Mouse (Mus musculus): ENCODE measurements around the gene Gm10719. TPM values are rescaled to one million over a fixed set of nuclear protein-coding genes. Genes with fewer than 3 reads are reported as not detected.
"Not testable (repeated sequence)": the region's sequence is repeated elsewhere in the genome, so short reads cannot be mapped to it uniquely, and the experiment has no call there.

Gm10719 gene
- polyA plus RNA-seq (2012; ENCODE audit: insufficient read depth, insufficient read length, missing spikeins) = 31.9 and 106 TPM in 2 replicates

DNA sequence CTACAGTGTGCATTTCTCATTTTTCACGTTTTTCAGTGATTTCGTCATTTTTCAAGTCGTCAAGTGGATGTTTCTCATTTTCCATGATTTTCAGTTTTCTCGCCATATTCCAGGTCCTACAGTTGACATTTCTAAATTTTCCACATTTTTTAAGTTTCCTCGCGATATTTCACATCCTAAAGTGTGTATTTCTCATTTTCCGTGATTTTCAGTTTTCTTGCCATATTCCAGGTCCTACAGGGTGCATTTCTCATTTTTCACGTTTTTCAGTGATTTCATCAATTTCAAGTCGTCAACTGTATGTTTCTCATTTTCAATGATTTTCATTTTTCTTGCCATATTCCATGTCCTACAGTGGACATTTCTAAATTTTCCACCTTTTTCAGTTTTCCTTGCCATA lies at the start of gene Gm10719:
Gene Gm10719 (plus strand): TSS at position 301 of the 400 bp plus-strand sequence.
- H3K27ac ChIP-seq (ENCODE audit: insufficient read depth, low read depth, low read length); H3K4me3 ChIP-seq (ENCODE audit: insufficient read depth, low read length); H3K4me1 ChIP-seq (ENCODE audit: control insufficient read depth, insufficient read depth, low read length): not testable (repeated sequence)

DNA sequence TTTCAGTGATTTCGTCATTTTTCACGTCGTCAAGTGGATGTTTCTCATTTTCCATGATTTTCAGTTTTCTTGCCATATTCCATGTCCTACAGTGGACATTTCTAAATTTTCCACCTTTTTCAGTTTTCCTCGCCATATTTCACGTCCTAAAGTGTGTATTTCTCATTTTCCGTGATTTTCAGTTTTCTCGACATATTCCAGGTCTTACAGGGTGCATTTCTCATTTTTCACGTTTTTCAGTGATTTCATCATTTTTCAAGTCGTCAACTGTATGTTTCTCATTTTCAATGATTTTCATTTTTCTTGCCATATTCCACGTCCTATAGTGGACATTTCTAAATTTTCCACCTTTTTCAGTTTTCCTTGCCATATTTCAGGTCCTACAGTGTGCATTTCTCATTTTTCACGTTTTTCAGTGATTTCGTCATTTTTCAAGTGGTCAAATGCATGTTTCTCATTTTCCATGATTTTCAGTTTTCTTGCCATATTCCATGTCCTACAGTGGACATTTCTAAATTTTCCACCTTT lies 16.7 kb upstream of the Gm10719 start, which contains the start of gene Gm10722:
Gene Gm10722 (plus strand): TSS at position 478 of the 528 bp plus-strand sequence.
- H3K27ac ChIP-seq (ENCODE audit: insufficient read depth, low read depth, low read length); H3K4me1 ChIP-seq (ENCODE audit: control insufficient read depth, insufficient read depth, low read length); H3K4me3 ChIP-seq (ENCODE audit: insufficient read depth, low read length): not testable (repeated sequence)

DNA sequence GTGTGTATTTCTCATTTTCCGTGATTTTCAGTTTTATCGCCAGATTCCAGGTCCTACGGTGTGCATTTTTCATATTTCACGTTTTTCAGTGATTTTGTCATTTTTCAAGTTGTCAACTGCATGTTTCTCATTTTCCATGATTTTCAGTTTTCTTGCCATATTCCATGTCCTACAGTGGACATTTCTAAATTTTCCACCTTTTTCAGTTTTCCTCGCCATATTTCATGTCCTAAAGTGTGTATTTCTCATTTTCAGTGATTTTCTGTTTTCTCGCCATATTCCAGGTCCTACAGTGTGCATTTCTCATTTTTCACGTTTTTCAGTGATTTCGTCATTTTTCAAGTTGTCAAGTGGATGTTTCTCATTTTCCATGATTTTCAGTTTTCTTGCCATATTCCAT lies 16.2 kb upstream of the Gm10719 start:
- H3K4me1 ChIP-seq (ENCODE audit: control insufficient read depth, insufficient read depth, low read length); H3K4me3 ChIP-seq (ENCODE audit: insufficient read depth, low read length); H3K27ac ChIP-seq (ENCODE audit: insufficient read depth, low read depth, low read length): not testable (repeated sequence)

DNA sequence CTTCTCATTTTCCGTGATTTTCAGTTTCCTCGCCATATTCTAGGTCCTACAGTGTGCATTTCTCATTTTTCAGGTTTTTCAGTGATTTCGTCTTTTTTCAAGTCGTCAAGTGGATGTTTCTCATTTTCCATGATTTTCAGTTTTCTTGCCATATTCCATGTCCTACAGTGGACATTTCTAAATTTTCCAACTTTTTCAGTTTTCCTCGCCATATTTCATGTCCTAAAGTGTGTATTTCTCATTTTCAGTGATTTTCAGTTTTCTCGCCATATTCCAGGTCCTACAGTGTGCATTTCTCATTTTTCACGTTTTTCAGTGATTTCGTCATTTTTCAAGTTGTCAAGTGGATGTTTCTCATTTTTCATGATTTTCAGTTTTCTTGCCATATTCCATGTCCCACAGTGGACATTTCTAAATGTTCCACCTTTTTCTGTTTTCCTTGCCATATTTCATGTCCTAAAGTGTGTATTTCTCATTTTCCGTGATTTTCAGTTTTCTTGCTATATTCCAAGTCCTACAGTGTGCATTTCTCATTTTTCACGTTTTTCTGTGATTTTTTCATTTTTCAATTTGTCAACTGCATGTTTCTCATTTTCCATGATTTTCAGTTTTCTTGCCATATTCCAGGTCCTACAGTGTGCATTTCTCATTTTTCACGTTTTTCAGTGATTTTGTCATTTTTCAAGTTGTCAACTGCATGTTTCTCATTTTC lies 15.1 kb upstream of the Gm10719 start:
- not testable (repeated sequence) for H3K4me1 ChIP-seq (ENCODE audit: control insufficient read depth, insufficient read depth, low read length); H3K4me3 ChIP-seq (ENCODE audit: insufficient read depth, low read length); H3K27ac ChIP-seq (ENCODE audit: insufficient read depth, low read depth, low read length)

DNA sequence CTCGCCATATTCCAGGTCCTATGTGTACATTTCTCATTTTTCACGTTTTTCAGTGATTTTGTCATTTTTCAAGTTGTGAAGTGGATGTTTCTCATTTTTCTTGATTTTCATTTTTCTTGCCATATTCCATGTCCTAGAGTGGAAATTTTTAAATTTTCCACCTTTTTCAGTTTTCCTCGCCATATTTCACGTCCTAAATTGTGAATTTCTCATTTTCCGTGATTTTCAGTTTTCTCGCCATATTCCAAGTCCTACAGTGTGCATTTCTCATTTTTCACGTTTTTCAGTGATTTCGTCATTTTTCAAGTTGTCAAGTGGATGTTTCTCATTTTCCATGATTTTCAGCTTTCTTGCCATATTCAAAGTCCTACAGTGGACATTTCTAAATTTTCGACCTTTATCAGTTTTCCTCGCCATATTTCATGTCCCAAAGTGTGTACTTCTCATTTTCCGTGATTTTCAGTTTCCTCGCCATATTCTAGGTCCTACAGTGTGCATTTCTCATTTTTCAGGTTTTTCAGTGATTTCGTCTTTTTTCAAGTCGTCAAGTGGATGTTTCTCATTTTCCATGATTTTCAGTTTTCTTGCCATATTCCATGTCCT lies 14.3 kb upstream of the Gm10719 start, which contains the start of gene Gm11168:
Gene Gm11168 (plus strand): TSS at position 553 of the 603 bp plus-strand sequence.
- not testable (repeated sequence) for H3K27ac ChIP-seq (ENCODE audit: insufficient read depth, low read depth, low read length); H3K4me3 ChIP-seq (ENCODE audit: insufficient read depth, low read length); H3K4me1 ChIP-seq (ENCODE audit: control insufficient read depth, insufficient read depth, low read length)

DNA sequence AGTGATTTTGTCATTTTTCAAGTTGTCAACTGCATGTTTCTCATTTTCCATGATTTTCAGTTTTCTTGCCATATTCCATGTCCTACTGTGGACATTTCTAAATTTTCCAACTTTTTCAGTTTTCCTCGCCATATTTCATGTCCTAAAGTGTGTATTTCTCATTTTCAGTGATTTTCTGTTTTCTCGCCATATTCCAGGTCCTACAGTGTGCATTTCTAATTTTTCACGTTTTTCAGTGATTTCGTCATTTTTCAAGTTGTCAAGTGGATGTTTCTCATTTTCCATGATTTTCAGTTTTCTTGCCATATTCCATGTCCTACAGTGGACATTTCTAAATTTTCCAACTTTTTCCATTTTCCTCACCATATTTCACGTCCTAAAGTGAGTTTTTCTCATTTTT lies 11.0 kb upstream of the Gm10719 start:
- not testable (repeated sequence) for H3K27ac ChIP-seq (ENCODE audit: insufficient read depth, low read depth, low read length); H3K4me3 ChIP-seq (ENCODE audit: insufficient read depth, low read length); H3K4me1 ChIP-seq (ENCODE audit: control insufficient read depth, insufficient read depth, low read length)

DNA sequence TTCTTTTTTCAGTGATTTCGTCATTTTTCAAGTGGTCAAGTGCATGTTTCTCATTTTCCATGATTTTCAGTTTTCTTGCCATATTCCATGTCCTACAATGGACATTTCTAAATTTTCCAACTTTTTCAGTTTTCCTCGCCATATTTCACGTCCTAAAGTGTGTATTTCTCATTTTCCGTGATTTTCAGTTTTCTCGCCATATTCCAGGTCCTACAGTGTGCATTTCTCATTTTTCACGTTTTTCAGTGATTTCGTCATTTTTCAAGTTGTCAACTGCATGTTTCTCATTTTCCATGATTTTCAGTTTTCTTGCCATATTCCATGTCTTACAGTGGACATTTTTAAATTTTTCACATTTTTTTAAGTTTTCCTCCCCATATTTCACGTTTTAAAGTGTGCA lies 10.6 kb upstream of the Gm10719 start:
- not testable (repeated sequence) for H3K4me3 ChIP-seq (ENCODE audit: insufficient read depth, low read length); H3K27ac ChIP-seq (ENCODE audit: insufficient read depth, low read depth, low read length)

DNA sequence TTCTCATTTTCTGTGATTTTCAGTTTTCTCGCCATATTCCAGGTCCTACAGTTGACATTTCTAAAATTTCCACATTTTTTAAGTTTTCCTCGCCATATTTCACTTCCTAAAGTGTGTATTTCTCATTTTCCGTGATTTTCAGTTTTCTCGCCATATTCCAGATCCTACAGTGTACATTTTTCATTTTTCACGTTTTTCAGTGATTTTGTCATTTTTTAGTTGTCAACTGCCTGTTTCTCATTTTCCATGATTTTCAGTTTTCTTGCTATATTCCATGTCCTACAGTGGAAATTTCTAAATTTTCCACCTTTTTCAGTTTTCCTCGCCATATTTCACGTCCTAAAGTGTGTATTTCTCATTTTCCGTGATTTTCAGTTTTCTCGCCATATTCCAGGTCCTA lies 9.9 kb upstream of the Gm10719 start:
- H3K27ac ChIP-seq (ENCODE audit: insufficient read depth, low read depth, low read length); H3K4me1 ChIP-seq (ENCODE audit: control insufficient read depth, insufficient read depth, low read length); H3K4me3 ChIP-seq (ENCODE audit: insufficient read depth, low read length): not testable (repeated sequence)

More for the DNA sequence above, 10.6 kb upstream of the Gm10719 start:
- not testable (repeated sequence) for H3K4me1 ChIP-seq (ENCODE audit: control insufficient read depth, insufficient read depth, low read length)

DNA sequence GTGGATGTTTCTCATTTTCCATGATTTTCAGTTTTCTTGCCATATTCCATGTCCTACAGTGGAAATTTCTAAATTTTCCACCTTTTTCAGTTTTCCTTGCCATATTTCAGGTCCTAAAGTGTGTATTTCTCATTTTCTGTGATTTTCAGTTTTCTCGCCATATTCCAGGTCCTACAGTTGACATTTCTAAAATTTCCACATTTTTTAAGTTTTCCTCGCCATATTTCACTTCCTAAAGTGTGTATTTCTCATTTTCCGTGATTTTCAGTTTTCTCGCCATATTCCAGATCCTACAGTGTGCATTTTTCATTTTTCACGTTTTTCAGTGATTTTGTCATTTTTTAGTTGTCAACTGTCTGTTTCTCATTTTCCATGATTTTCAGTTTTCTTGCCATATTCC lies 7.9 kb upstream of the Gm10719 start:
- not testable (repeated sequence) for H3K27ac ChIP-seq (ENCODE audit: insufficient read depth, low read depth, low read length); H3K4me3 ChIP-seq (ENCODE audit: insufficient read depth, low read length); H3K4me1 ChIP-seq (ENCODE audit: control insufficient read depth, insufficient read depth, low read length)

DNA sequence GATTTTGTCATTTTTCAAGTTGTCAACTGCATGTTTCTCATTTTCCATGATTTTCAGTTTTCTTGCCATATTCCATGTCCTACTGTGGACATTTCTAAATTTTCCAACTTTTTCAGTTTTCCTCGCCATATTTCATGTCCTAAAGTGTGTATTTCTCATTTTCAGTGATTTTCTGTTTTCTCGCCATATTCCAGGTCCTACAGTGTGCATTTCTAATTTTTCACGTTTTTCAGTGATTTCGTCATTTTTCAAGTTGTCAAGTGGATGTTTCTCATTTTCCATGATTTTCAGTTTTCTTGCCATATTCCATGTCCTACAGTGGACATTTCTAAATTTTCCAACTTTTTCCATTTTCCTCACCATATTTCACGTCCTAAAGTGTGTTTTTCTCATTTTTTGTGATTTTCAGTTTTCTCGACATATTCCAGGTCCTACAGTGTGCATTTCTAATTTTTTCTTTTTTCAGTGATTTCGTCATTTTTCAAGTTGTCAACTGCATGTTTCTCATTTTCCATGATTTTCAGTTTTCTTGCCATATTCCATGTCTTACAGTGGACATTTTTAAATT lies 5.1 kb upstream of the Gm10719 start:
- H3K27ac ChIP-seq (ENCODE audit: insufficient read depth, low read depth, low read length); H3K4me3 ChIP-seq (ENCODE audit: insufficient read depth, low read length); H3K4me1 ChIP-seq (ENCODE audit: control insufficient read depth, insufficient read depth, low read length): not testable (repeated sequence)

DNA sequence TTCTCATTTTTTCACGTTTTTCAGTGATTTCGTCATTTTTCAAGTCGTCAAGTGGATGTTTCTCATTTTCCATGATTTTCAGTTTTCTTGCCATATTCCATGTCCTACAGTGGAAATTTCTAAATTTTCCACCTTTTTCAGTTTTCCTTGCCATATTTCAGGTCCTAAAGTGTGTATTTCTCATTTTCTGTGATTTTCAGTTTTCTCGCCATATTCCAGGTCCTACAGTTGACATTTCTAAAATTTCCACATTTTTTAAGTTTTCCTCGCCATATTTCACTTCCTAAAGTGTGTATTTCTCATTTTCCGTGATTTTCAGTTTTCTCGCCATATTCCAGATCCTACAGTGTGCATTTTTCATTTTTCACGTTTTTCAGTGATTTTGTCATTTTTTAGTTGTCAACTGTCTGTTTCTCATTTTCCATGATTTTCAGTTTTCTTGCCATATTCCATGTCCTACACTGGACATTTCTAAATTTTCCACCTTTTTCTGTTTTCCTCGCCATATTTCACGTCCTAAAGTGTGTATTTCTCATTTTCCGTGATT lies 4.4 kb upstream of the Gm10719 start, which contains the start of gene Gm10721:
Gene Gm10721 (plus strand): TSS at position 408 of the 547 bp plus-strand sequence.
- not testable (repeated sequence) for H3K4me3 ChIP-seq (ENCODE audit: insufficient read depth, low read length); H3K4me1 ChIP-seq (ENCODE audit: control insufficient read depth, insufficient read depth, low read length); H3K27ac ChIP-seq (ENCODE audit: insufficient read depth, low read depth, low read length)

DNA sequence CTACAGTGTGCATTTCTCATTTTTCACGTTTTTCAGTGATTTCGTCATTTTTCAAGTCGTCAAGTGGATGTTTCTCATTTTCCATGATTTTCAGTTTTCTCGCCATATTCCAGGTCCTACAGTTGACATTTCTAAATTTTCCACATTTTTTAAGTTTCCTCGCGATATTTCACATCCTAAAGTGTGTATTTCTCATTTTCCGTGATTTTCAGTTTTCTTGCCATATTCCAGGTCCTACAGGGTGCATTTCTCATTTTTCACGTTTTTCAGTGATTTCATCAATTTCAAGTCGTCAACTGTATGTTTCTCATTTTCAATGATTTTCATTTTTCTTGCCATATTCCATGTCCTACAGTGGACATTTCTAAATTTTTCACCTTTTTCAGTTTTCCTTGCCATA lies 1.9 kb upstream of the Gm10719 start, which contains the start of gene Gm10720:
Gene Gm10720 (plus strand): TSS at position 301 of the 400 bp plus-strand sequence.
- not testable (repeated sequence) for H3K27ac ChIP-seq (ENCODE audit: insufficient read depth, low read depth, low read length); H3K4me1 ChIP-seq (ENCODE audit: control insufficient read depth, insufficient read depth, low read length); H3K4me3 ChIP-seq (ENCODE audit: insufficient read depth, low read length)

DNA sequence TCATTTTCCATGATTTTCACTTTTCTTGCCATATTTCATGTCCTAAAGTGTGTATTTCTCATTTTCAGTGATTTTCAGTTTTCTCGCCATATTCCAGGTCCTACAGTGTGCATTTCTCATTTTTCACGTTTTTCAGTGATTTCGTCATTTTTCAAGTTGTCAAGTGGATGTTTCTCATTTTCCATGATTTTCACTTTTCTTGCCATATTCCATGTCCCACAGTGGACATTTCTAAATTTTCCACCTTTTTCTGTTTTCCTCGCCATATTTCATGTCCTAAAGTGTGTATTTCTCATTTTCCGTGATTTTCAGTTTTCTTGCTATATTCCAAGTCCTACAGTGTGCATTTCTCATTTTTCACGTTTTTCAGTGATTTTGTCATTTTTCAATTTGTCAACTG lies 1.3 kb upstream of the Gm10719 start:
- H3K4me1 ChIP-seq (ENCODE audit: control insufficient read depth, insufficient read depth, low read length); H3K4me3 ChIP-seq (ENCODE audit: insufficient read depth, low read length); H3K27ac ChIP-seq (ENCODE audit: insufficient read depth, low read depth, low read length): not testable (repeated sequence)

DNA sequence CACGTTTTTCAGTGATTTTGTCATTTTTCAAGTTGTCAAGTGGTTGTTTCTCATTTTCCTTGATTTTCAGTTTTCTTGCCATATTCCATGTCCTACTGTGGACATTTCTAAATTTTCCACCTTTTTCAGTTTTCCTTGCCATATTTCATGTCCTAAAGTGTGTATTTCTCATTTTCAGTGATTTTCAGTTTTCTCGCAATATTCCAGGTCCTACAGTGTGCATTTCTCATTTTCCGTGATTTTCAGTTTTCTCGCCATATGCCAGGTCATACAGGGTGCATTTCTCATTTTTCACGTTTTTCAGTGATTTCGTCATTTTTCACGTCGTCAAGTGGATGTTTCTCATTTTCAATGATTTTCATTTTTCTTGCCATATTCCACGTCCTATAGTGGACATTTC lies 1.7 kb downstream of the Gm10719 start:
- not testable (repeated sequence) for H3K4me1 ChIP-seq (ENCODE audit: control insufficient read depth, insufficient read depth, low read length); H3K27ac ChIP-seq (ENCODE audit: insufficient read depth, low read depth, low read length); H3K4me3 ChIP-seq (ENCODE audit: insufficient read depth, low read length)

DNA sequence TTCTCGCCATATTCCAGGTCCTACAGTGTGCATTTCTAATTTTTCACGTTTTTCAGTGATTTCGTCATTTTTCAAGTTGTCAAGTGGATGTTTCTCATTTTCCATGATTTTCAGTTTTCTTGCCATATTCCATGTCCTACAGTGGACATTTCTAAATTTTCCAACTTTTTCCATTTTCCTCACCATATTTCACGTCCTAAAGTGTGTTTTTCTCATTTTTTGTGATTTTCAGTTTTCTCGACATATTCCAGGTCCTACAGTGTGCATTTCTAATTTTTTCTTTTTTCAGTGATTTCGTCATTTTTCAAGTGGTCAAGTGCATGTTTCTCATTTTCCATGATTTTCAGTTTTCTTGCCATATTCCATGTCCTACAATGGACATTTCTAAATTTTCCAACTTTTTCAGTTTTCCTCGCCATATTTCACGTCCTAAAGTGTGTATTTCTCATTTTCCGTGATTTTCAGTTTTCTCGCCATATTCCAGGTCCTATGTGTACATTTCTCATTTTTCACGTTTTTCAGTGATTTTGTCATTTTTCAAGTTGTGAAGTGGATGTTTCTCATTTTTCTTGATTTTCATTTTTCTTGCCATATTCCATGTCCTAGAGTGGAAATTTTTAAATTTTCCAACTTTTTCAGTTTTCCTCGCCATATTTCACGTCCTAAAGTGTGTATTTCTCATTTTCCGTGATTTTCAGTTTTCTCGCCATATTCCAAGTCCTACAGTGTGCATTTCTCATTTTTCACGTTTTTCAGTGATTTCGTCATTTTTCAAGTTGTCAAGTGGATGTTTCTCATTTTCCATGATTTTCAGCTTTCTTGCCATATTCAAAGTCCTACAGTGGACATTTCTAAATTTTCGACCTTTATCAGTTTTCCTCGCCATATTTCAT lies 2.9 kb downstream of the Gm10719 start:
- not testable (repeated sequence) for H3K4me3 ChIP-seq (ENCODE audit: insufficient read depth, low read length); H3K27ac ChIP-seq (ENCODE audit: insufficient read depth, low read depth, low read length); H3K4me1 ChIP-seq (ENCODE audit: control insufficient read depth, insufficient read depth, low read length)
